Mouse (Mus musculus): ENCODE measurements around the gene Cnot10.

Cnot10 gene

GRCm38 (mm10) chr9:114576001-114576400 lies 64.0 kb downstream of the Cnot10 start:
- no peak for DNase-seq

DNA sequence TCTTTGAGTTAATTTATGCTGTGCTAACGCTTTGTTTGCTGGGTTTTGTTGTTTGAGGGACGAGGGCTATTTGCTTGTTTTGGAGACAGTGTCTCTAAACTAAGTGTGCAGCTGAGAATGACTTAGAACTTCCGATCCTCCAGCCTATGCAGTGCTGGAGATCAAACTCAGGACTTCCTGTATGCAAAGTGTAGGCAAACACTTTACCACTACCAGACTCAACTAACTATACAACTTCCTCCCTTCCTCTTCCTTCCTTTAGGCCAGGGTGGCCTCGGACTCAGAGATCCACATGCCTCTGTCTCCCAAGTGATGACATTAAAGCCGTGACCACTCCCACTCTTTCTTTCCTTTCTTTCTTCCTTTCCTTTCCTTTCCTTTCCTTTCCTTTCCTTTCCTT lies 66.5 kb downstream of the Cnot10 start:
- no peak for DNase-seq

DNA sequence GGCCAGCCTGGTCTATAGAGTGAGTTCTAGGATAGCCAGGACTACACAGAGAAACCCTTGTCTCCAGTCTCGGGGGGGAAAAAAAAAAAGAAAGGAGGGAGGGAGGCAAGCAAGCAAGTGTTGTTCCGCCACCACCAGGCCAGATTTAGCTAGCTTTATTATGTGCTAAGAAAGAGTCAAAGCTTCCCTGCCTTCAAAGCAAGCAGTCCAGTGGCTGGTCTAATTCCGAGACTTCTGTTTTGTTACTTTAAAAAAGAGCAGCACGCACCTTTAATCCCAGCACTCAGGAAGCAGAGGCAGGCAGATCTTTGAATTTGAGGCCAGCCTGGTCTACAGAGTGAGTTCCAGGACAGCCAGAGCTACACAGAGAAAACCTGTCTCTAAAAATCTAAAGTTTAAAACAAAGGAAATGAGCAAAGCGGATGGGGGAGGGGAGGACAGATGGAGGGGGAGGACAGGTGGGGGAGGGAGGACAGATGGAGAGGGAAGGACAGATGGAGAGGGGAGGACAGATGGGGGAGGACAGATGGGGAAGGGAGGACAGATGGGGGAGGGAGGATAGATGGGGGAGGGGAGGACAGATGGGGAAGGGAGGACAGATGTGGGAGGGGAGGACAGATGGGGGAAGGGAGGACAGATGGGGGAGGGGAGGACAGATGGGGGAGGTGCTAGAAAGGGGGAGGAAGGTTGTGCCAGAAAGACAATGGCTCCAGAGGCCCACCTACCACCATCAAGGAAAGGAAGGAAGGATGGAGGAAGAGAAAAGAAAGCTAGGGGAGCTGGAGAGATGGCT lies 71.1 kb downstream of the Cnot10 start:
- no peak for DNase-seq

- DNase-seq: no peak
These were observed 75.3 kb downstream of the Cnot10 start for GRCm38 (mm10) chr9:114564667-114565066.

DNA sequence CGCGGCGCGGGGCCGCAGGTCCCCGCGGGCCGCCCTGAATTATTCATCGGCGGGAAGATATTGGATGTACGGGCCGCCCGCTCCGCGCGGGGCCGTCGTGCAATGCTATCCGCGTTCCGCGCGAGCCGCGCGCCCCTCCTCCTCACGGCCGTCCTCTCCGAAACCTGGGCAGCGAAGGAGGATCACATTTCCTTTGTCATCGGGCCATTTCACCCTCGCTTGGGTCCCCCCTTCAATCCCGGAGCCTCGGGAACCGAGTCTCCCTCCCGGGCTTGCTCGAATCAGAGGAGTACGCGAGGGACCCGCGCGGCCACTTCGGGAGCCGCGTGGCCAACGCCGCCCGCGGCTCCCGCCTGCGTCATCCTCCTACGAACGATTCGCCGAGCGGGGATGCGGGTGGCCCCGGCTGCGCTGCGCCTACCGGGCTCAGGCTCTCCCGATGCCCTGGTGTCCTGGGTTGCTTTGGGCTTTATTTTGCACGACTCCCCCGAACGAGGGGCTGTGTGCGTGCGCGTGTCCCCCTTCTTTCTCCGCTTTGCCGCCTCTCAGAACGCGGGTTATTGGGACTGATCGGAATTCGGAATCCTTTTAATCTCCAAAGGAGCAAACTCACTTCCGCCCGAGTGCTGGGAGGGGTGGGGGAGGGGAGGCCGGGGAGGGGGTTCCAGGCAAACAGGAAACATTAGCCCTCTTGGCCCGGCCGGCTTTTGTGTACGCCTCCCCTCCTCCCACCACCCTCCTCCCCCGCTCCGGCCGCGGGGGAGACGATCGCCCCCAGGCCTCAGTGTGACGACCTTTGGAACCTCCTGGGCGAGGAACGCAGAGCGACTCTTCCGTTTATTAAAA lies 76.0 kb downstream of the Cnot10 start, which contains the start of gene Trim71:
Gene Trim71, minus strand, starts transcription at position 609 of the 846 bp plus-strand sequence.
- no peak for DNase-seq

- DNase-seq: no peak
These were observed 76.8 kb downstream of the Cnot10 start for GRCm38 (mm10) chr9:114562919-114563751.

DNA sequence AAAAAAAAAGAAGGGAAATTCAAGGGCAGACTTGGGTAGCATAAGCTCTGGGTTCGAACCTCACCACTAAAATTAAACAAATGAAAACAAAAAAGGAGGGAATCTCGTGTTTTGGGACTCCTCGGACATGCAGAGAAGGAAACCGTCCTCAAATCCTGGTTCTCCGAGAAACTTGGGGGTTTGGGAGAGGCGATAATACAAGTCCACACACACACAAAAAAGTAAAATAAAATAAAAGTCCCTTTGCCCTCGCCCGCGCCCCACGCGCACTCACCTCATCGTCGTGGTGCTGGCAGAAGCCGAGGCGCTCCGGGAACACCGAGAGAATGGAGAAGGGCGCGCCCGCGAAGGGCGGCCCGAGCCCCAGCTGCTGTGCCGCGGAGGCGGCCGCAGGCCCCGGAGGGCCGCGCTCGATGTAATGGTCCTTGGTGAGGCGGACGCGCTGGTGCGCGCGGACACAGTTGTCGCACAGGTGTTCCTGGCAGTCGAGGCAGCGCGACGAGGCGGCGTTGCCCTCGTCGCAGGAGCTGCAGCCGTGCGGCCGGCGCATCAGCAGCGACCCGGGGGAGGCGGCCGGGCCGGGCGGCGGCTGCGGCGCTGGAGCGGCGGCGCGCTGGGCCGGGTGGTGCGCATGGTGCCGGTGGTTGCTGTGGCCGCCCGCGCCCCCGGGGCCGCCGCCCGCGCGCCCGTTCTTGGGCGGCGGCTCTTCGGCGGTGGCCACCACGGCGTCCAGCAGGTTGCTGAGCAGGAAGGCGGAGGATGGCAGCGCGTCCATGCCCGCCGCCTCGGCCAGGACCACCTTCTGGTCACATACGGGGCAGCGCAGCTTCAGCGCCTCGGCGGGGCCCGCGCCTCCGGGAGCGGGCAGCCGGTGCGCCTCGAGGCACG lies 77.7 kb downstream of the Cnot10 start:
- no peak for DNase-seq

DNA sequence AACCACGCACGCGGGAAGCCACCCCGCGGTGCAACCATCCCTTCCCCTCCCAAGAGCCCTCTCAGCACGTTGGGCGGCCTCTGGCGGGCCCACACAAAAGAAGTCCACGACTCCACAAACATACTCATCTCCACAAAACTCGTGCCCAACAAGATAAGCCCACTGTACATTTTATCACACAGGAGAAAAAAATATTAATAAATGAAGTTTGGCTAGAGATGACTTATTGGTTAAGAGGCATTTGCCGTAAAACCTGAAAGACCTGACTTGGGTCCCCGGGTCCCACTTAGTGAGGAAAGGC lies 78.4 kb downstream of the Cnot10 start:
- no peak for DNase-seq

- no peak for DNase-seq
These were observed 79.0 kb downstream of the Cnot10 start for GRCm38 (mm10) chr9:114560771-114561670.

- DNase-seq: no peak
These were observed 79.8 kb downstream of the Cnot10 start for GRCm38 (mm10) chr9:114560141-114560540.

DNA sequence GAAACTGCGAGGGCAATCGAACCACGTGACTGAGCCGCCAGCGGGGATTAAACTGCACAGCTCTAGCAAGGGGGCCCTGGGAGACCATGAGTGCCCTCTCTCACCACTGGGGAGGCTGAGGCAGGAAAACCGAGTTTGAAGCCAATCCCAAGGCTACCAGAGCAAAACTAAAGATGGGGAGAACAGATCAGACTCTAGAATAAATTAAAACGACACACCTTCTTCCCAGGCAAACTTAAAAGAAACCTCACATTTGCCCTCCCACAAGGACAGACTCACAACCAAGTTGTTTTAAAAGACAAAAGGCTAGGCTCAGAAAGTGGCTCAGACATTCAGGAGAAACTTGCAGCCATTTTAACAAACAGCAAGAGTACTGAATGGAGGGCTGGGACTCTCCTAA lies 82.9 kb downstream of the Cnot10 start:
- no peak for DNase-seq

- no peak for DNase-seq
These were observed 83.6 kb downstream of the Cnot10 start for GRCm38 (mm10) chr9:114556276-114556855.

DNA sequence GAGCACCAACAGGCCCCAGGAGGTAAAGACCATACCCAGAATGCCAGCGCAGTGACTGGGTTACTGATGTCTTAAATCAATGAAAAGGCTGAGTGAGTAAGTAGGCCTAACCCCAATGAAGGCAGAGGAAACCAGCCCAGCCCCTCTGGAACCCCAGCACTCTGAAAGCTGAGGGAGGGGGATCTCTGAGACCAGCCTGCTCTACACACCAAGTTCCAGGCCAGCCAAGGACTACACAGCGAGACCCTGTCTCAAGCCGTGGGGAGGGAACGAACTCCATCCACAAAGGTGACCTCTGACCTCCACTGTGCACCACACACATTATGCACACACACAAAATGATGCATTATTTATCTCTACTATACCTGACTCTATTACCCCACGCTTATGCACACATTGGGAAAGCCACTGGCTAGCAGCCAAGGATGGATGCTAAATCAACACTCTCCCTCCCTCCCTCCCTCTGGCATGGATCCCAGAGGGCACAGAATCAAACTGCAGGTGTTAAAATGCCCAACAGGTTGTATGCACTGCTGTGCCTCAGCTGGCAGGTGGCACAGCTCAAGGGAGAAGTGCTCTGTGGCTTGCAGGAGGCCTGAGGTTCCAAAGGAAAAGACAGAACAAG lies 85.5 kb downstream of the Cnot10 start:
- peak; percentile 56 to 70 for DNase-seq

DNA sequence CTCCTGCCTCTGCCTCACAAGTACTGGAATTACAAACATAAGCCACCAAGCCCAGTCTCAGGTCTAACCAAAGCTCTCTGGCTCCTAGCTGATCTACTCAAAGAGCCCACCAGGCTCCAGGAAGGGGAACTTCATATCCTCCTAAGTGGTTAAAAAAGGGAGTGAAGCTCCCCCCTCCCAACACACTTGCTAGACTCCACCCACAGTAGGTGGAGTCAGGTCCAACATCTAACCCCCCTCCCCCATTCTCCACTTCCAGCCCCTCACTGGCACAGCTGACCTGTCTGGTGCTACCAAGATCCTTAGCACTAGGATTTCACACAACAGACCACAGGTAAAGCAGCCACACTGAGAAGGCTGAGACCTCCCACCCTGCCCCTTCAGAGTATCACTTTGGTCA lies 86.2 kb downstream of the Cnot10 start:
- no peak for DNase-seq

- DNase-seq: no peak
These were observed 90.0 kb downstream of the Cnot10 start for GRCm38 (mm10) chr9:114550033-114550432.

DNA sequence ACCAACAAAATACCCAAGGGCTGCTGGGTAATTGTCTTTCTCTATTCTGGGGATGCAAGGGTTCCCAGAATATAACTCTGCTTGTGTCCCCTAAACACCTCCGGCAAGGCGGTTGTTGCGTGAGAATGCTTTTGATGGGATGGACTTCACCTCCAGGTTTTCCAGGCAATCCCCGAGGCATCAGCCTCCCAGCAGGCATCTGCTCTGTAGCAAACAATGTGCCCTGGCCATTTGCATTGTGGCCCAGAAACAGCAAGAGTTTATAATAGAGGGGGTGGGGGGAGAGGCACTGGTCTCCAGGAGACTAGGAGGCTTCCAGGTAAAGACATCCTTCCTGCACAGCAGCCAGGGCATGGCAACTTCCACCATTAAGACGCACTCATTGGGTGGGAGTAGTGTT lies 90.9 kb downstream of the Cnot10 start:
- no peak for DNase-seq

GRCm38 (mm10) chr9:114548496-114548895 lies 91.5 kb downstream of the Cnot10 start:
- no peak for DNase-seq

- DNase-seq: no peak
These were observed 92.3 kb downstream of the Cnot10 start for GRCm38 (mm10) chr9:114547643-114548077.

DNA sequence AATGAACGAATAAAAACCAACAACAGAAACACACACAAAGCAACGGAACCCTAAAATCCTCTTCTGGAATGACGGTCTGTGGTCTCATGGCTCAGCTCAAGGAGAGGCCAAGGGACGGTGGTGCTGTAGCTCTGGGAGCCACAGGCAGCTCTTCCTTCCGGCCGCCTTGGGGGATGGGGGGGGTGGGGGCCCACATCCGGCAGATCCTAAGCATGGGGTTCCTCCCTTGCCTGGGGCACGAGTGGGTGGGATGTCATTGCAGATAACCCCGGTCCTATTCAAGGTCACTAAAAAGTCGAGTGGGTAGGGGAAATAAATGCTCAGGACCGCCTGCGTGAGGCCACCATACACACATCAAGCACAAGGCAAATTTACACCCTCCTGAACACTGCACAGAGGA lies 93.2 kb downstream of the Cnot10 start:
- no peak for DNase-seq

DNA sequence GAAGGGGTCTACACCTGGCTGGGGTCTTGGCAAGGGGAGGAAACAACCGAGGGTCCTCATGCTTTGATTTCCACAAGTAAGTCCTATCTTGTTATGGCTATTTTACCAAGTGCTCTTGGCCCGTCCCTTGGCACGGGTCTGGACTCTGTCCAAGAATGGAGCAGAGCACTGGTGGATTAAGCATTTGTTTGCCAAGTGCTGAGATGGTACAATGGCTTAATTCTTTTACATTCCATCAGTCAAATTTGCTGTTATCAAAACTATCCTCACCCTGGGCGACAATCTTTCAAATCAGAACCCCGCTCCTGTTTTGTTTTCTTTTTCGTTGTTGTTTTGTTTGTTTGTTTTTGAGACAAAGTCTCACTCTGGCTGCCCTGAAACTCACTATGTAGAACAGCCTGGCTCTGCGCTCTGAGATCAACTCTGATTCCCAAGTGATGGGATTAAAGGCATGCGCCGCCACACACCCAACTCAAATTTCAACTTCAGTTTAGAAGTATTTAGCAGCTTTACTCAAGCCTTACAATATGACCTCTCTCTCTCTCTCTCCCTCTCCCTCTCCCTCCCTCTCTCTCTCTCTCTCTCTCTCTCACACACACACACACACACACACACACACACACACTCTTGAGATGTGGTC lies 95.1 kb downstream of the Cnot10 start:
- DNase-seq: peak in 1 of 2 experiments; percentile 36
